Mouse (Mus musculus): Measurements from ENCODE around the gene Gripap1. TPM values are rescaled to one million over a fixed set of nuclear protein-coding genes. Genes with fewer than 3 reads are reported as not detected.
"Not testable (repeated sequence)": the region's sequence is repeated elsewhere in the genome, so short reads cannot be mapped to it uniquely, and the experiment has no call there.

Gripap1 gene
- polyA plus RNA-seq, 2 experiments, result 32.9 to 63.0 TPM

DNA sequence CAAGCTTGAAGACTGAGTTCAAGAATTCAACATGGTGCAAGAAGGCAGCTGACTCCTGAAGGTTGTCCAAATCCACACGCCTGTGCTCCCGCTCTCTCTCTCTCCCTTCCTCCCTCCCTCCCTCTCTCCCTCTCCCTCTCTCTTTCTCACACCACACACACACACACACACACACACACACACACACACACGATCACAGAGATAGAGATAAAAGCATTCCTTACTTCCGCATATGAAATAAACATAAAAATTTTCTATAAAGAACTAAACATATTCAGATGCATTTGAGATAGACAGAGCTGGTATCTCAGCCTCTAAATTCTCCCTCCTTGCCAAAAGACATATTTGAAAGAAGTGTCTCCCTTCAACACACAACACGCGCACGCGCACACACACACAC, 44.1 kb upstream of the Gripap1 start:
- no peak overlapping the region for H3K4me3 ChIP-seq (replicated peaks; ENCODE audit: low read length)
- no peak overlapping the region for H3K9ac ChIP-seq (ENCODE audit: low read depth, low read length, severe bottlenecking)
- H3K27me3 ChIP-seq (ENCODE audit: control insufficient read depth, insufficient read depth, low read length), result no peaks in the 10 kb centered on the region
- DNase-seq (ENCODE audit: low spot score) (no peak), ATAC-seq (ENCODE audit: low FRiP score, low read depth) (no peak)
- H3K4me2 ChIP-seq (replicated peaks; ENCODE audit: low read depth, low read length, severe bottlenecking), result no peak overlapping the region
- H3K4me1 ChIP-seq (ENCODE audit: control insufficient read depth, insufficient read depth, low read length), result no peaks in the 10 kb centered on the region
- no peak for TF ChIP-seq POLR2A (IDR thresholded peaks at IDR 0.05; ENCODE audit: borderline replicate concordance, extremely low read depth, insufficient read depth, insufficient read length)
- no peaks in the 10 kb centered on the region for H3K36me3 ChIP-seq (ENCODE audit: control insufficient read depth, insufficient read depth, low read length)
- no peaks in the 10 kb centered on the region for H3K9me3 ChIP-seq (ENCODE audit: control insufficient read depth, low read length)
- WGBS, result 86% methylated on average over 8 of the region's 8 CpGs
- no peak overlapping the region for H3K27ac ChIP-seq (replicated peaks; ENCODE audit: low read depth, low read length)

- ATAC-seq (ENCODE audit: low FRiP score, low read depth) (peak; percentile 90), DNase-seq (ENCODE audit: low spot score) (peak; percentile 91)
- H3K27ac ChIP-seq (replicated peaks; ENCODE audit: low read depth, low read length), result no peak within 1 kb of the TSS
- H3K4me1 ChIP-seq (ENCODE audit: control insufficient read depth, insufficient read depth, low read length), result no peaks in the 10 kb centered on the region
- H3K4me3 ChIP-seq (replicated peaks; ENCODE audit: low read length), result peak within 1 kb of the TSS; percentile 62
- WGBS, result 11% methylated on average over 40 of the region's 56 CpGs
- H3K9ac ChIP-seq (ENCODE audit: low read depth, low read length, severe bottlenecking), result peak within 1 kb of the TSS; percentile 62
- no peak for TF ChIP-seq POLR2A (IDR thresholded peaks at IDR 0.05; ENCODE audit: borderline replicate concordance, extremely low read depth, insufficient read depth, insufficient read length)
- H3K27me3 ChIP-seq (ENCODE audit: control insufficient read depth, insufficient read depth, low read length), result no peaks in the 10 kb centered on the region
- H3K4me2 ChIP-seq (replicated peaks; ENCODE audit: low read depth, low read length, severe bottlenecking), result peak within 1 kb of the TSS; percentile 50
- no peaks in the 10 kb centered on the region for H3K36me3 ChIP-seq (ENCODE audit: control insufficient read depth, insufficient read depth, low read length)
- no peaks in the 10 kb centered on the region for H3K9me3 ChIP-seq (ENCODE audit: control insufficient read depth, low read length)
Observed at GRCm38 (mm10) chrX:7750432-7751116, 39.0 kb upstream of the Gripap1 start, which contains the start of gene Ccdc120. TSS of gene Ccdc120 (minus strand) at chrX:7750905.

DNA sequence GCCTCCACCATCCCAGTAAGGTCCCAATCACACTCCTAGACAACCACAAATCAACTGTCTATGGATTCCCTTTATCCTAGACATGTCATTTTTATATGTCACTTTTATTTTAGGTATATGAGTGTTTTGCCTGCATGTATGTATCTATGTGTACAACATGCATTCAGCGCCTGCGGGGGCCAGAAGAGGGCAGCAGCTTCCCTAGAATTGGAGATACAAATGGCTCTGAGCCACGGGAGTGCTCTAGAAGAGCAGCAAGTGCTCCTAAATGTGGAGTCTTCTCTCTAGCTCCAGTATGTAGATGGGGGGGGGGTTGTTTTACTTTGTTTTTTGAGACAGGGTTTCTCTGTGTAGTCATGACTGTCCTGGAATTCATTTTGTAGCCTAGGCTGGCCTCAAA, 35.9 kb upstream of the Gripap1 start:
- H3K4me3 ChIP-seq (replicated peaks; ENCODE audit: low read length); ATAC-seq (ENCODE audit: low FRiP score, low read depth); DNase-seq (ENCODE audit: low spot score); H3K4me1 ChIP-seq (ENCODE audit: control insufficient read depth, insufficient read depth, low read length); H3K9ac ChIP-seq (ENCODE audit: low read depth, low read length, severe bottlenecking); H3K36me3 ChIP-seq (ENCODE audit: control insufficient read depth, insufficient read depth, low read length); H3K9me3 ChIP-seq (ENCODE audit: control insufficient read depth, low read length); H3K4me2 ChIP-seq (replicated peaks; ENCODE audit: low read depth, low read length, severe bottlenecking); H3K27me3 ChIP-seq (ENCODE audit: control insufficient read depth, insufficient read depth, low read length); H3K27ac ChIP-seq (replicated peaks; ENCODE audit: low read depth, low read length): not testable (repeated sequence)
- 18% methylated on average over 3 of the region's 3 CpGs for WGBS

GRCm38 (mm10) chrX:7762137-7762920, 27.2 kb upstream of the Gripap1 start, which contains the start of gene Tfe3:
TSS of gene Tfe3 (plus strand) at chrX:7762560.
- no peaks in the 10 kb centered on the region for H3K27me3 ChIP-seq (ENCODE audit: control insufficient read depth, insufficient read depth, low read length)
- 31% methylated on average over 35 of the region's 38 CpGs for WGBS

GRCm38 (mm10) chrX:7762921-7763197, 26.7 kb upstream of the Gripap1 start:
- no peak for TF ChIP-seq POLR2A (IDR thresholded peaks at IDR 0.05; ENCODE audit: borderline replicate concordance, extremely low read depth, insufficient read depth, insufficient read length)
- Histone ChIP-seq H3K27me3 (ENCODE audit: control insufficient read depth, insufficient read depth, low read length) (no peaks in the 10 kb centered on the region), H3K27ac (replicated peaks; ENCODE audit: low read depth, low read length) (0 out of 2 replicates have a peak overlapping the region, but pooled peaks have one; percentile 26), H3K36me3 (ENCODE audit: control insufficient read depth, insufficient read depth, low read length) (peaks cover 17% of the 10 kb centered on the region), H3K9ac (ENCODE audit: low read depth, low read length, severe bottlenecking) (peak overlapping the region; percentile 67), H3K4me3 (replicated peaks; ENCODE audit: low read length) (peak overlapping the region; percentile 59), H3K4me1 (ENCODE audit: control insufficient read depth, insufficient read depth, low read length) (no peaks in the 10 kb centered on the region), H3K9me3 (ENCODE audit: control insufficient read depth, low read length) (no peaks in the 10 kb centered on the region), H3K4me2 (replicated peaks; ENCODE audit: low read depth, low read length, severe bottlenecking) (peak overlapping the region; percentile 55)
- no peak for ATAC-seq (ENCODE audit: low FRiP score, low read depth)
- 17% methylated on average over 6 of the region's 21 CpGs for WGBS
- no peak for DNase-seq (ENCODE audit: low spot score)

More at GRCm38 (mm10) chrX:7762137-7762920, 27.2 kb upstream of the Gripap1 start, which contains the start of gene Tfe3:
- Histone ChIP-seq H3K4me3 (replicated peaks; ENCODE audit: low read length) (peak within 1 kb of the TSS; percentile 59), H3K27ac (replicated peaks; ENCODE audit: low read depth, low read length) (0 out of 2 replicates have a peak within 1 kb of the TSS, but pooled peaks have one; percentile 26), H3K9me3 (ENCODE audit: control insufficient read depth, low read length) (no peaks in the 10 kb centered on the region), H3K9ac (ENCODE audit: low read depth, low read length, severe bottlenecking) (peak within 1 kb of the TSS; percentile 67), H3K4me2 (replicated peaks; ENCODE audit: low read depth, low read length, severe bottlenecking) (peak within 1 kb of the TSS; percentile 55), H3K4me1 (ENCODE audit: control insufficient read depth, insufficient read depth, low read length) (no peaks in the 10 kb centered on the region), H3K36me3 (ENCODE audit: control insufficient read depth, insufficient read depth, low read length) (peaks cover 13% of the 10 kb centered on the region)
- DNase-seq (ENCODE audit: low spot score) (peak; percentile 95), ATAC-seq (ENCODE audit: low FRiP score, low read depth) (peak; percentile 97)
- peak; percentile 44; the same call in 1 of the 2 replicates for TF ChIP-seq POLR2A (IDR thresholded peaks at IDR 0.05; ENCODE audit: borderline replicate concordance, extremely low read depth, insufficient read depth, insufficient read length)
